Mouse (Mus musculus) effector memory CD4-positive, alpha-beta T cell, adult 7 months (primary cell): Measurements from ENCODE around the gene Oca2. TPM values are rescaled to one million over a fixed set of nuclear protein-coding genes. Genes with fewer than 3 reads are reported as not detected.

ENCODE experiments used
- polyA plus RNA-seq: library from polyadenylated mRNA; unstranded; fragments of 100-300 nt; shearing (Covaris generic); gene quantifications from one replicate; pipeline ENCODE4 v1.2.1, GENCODE M21; 2017

Oca2 gene
- not detected for polyA plus RNA-seq

GRCm38 (mm10) chr7:56239543-56239942 lies at the start of gene Oca2:
Gene Oca2 (plus strand): TSS chr7:56239760.

Other genes with a start within 250 kb of the Oca2 start
- gene Nipa1, start 219.8 kb upstream of the Oca2 start, polyA plus RNA-seq = 0.91 TPM
- gene Herc2, start 189.6 kb upstream of the Oca2 start, polyA plus RNA-seq = 26.9 TPM